Mouse (Mus musculus): Measurements from ENCODE around the gene Son. TPM values are rescaled to one million over a fixed set of nuclear protein-coding genes. Genes with fewer than 3 reads are reported as not detected.

Son gene
- total and polyA plus RNA-seq, 2 experiments = 59.5 to 106 TPM

DNA sequence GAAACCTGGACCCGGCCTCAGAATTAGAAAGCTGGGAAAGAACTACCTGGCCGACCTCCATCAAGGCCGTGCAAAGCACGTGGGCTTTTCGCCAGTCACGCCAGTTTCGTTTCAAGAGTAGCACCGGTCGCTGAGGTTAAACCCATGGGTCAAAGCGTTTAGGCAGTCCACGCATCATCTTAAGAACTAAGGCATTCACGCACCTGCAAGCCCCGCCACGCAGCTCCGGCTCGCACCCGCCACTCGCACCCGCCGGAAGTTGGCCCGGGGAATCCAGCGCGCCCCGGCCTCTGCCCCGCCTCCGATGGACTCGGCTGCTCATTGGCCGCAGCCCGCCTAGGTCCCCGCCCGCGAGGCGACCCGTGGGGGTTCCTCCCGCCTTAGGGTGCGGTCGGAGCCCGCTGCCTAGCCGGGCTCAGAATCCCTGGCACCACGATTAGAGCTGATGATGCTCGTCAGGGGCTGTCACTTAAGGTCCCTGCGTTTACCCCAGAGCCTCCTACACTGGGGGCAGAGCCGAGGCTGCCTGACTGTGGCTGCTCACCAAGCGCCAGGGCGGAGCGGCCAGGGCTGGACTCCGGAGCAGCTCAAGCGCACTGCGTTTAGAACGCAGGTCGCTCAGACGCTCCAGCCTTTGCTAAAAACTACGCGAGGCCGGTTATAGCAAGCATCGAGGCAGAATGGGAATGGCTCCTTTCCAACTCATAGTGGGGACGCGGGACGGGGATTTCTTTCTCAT, 456 bp upstream of the Son start, which contains the start of gene Gart:
TSS of gene Gart (minus strand) at position 272 of the 739 bp plus-strand sequence.
- under 1% methylated on average over 59 of the region's 59 CpGs for WGBS
- TF ChIP-seq CTCF (IDR thresholded peaks at IDR 0.05; ENCODE audit: low read depth, low read length) (no peak), POLR2A (IDR thresholded peaks at IDR 0.05; ENCODE audit: extremely low read depth, insufficient read depth, low read length) (peak; percentile 95)
- Histone ChIP-seq H3K27ac (replicated peaks; ENCODE audit: insufficient read depth, low read depth, low read length) (peak within 1 kb of the TSS; percentile 93), H3K79me2 (ENCODE audit: control insufficient read depth, insufficient read depth, low read length) (peaks cover 3% of the 10 kb centered on the region), H3K36me3 (ENCODE audit: control insufficient read depth, insufficient read depth, low read length) (peaks cover 6% of the 10 kb centered on the region), H3K27me3 (ENCODE audit: control insufficient read depth, insufficient read depth, low read length) (no peaks in the 10 kb centered on the region), H3K9ac (ENCODE audit: low read depth, low read length) (peak within 1 kb of the TSS; percentile 86), H3K4me3 (ENCODE audit: insufficient read depth, low read depth, low read length) (peak within 1 kb of the TSS; percentile 79), H3K4me1 (ENCODE audit: control insufficient read depth, insufficient read depth, low read length) (peaks cover 7% of the 10 kb centered on the region)
- DNase-seq (ENCODE audit: extremely low read depth, low read depth, low spot score) = peak; percentile 75

DNA sequence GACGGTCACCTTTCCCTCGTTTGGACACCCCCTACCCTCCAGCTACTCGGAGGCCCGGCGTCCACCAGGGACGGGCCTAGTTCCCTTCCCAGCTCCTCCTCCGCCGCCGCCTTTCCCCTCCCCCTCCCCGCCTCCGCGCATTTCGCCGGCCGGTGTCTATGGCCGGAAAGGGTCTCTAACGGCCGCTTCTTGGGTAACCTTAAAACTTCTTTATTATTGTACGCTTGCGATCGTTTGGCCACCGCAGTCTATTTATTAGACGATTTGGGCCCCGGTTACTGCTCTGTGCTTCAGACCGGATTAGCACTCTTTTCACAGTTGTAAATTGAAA, 879 bp downstream of the Son start:
- H3K27me3 ChIP-seq (ENCODE audit: control insufficient read depth, insufficient read depth, low read length) = no peaks in the 10 kb centered on the region
- WGBS = under 1% methylated on average over 25 of the region's 25 CpGs
- peak overlapping the region; percentile 86 for H3K9ac ChIP-seq (ENCODE audit: low read depth, low read length)

DNA sequence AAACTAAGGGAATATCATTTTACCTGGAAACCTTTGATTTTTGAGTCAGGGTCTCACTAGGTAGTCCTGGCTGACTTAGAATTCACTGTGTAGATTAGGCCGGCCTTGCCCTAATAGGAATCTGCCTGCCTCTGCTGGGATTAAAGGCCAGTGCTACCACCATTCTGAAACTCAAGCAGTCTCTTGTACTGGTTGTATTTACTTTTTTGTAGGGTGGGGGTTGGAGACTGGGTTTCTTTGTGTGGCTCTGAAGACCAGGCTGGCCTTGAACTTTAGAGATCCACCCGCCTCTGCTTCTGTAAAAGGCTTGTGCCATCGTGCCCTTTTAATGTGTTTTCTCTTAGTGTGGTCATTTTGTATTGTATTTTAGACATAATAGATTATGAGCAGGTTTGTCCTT, 1.9 kb downstream of the Son start:
- H3K27me3 ChIP-seq (ENCODE audit: control insufficient read depth, insufficient read depth, low read length) = no peaks in the 10 kb centered on the region
- H3K27ac ChIP-seq (replicated peaks; ENCODE audit: insufficient read depth, low read depth, low read length) = no peak overlapping the region
- H3K9ac ChIP-seq (ENCODE audit: low read depth, low read length) = peak overlapping the region; percentile 5; the same call in 1 of the 2 replicates
- peaks cover 14% of the 10 kb centered on the region for H3K4me1 ChIP-seq (ENCODE audit: control insufficient read depth, insufficient read depth, low read length)
- no peak overlapping the region for H3K4me3 ChIP-seq (ENCODE audit: insufficient read depth, low read depth, low read length)
- WGBS = 5% methylated on average over 3 of the region's 3 CpGs
- TF ChIP-seq POLR2A (IDR thresholded peaks at IDR 0.05; ENCODE audit: extremely low read depth, insufficient read depth, low read length) (no peak), CTCF (IDR thresholded peaks at IDR 0.05; ENCODE audit: low read depth, low read length) (no peak)
- H3K79me2 ChIP-seq (ENCODE audit: control insufficient read depth, insufficient read depth, low read length) = peaks cover 14% of the 10 kb centered on the region
- peaks cover 18% of the 10 kb centered on the region for H3K36me3 ChIP-seq (ENCODE audit: control insufficient read depth, insufficient read depth, low read length)
- peak; percentile 65 for DNase-seq (ENCODE audit: extremely low read depth, low read depth, low spot score)

More for the DNA sequence above, 879 bp downstream of the Son start:
- peaks cover 11% of the 10 kb centered on the region for H3K79me2 ChIP-seq (ENCODE audit: control insufficient read depth, insufficient read depth, low read length)
- DNase-seq (ENCODE audit: extremely low read depth, low read depth, low spot score) = peak; percentile 54
- peaks cover 14% of the 10 kb centered on the region for H3K4me1 ChIP-seq (ENCODE audit: control insufficient read depth, insufficient read depth, low read length)
- H3K4me3 ChIP-seq (ENCODE audit: insufficient read depth, low read depth, low read length) = peak overlapping the region; percentile 79
- peak overlapping the region; percentile 92 for H3K27ac ChIP-seq (replicated peaks; ENCODE audit: insufficient read depth, low read depth, low read length)
- peaks cover 10% of the 10 kb centered on the region for H3K36me3 ChIP-seq (ENCODE audit: control insufficient read depth, insufficient read depth, low read length)
- no peak for TF ChIP-seq CTCF (IDR thresholded peaks at IDR 0.05; ENCODE audit: low read depth, low read length)
- no peak for TF ChIP-seq POLR2A (IDR thresholded peaks at IDR 0.05; ENCODE audit: extremely low read depth, insufficient read depth, low read length)

DNA sequence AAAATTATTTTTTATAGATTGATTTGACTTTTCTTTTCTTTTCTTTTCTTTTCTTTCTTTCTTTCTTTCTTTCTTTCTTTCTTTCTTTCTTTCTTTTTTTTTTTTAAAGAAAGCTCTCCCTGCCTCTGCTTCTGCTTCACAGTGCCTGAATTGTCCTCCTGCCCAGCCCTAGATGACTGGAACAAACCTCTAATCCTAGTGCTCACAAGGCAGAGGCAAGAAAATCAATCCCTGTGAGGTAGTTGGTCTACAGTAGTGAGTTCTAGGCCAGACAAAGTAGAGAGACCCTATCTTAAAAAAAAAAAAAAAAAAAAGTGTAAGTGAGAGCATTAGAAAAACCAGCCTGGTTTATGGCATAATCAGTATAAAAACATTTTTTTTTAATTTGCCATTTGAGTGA, 2.5 kb downstream of the Son start:
- peaks cover 14% of the 10 kb centered on the region for H3K79me2 ChIP-seq (ENCODE audit: control insufficient read depth, insufficient read depth, low read length)
- H3K27ac ChIP-seq (replicated peaks; ENCODE audit: insufficient read depth, low read depth, low read length) = no peak overlapping the region
- H3K9ac ChIP-seq (ENCODE audit: low read depth, low read length) = no peak overlapping the region
- H3K36me3 ChIP-seq (ENCODE audit: control insufficient read depth, insufficient read depth, low read length) = peaks cover 22% of the 10 kb centered on the region
- no peak for TF ChIP-seq POLR2A (IDR thresholded peaks at IDR 0.05; ENCODE audit: extremely low read depth, insufficient read depth, low read length)
- no peak for DNase-seq (ENCODE audit: extremely low read depth, low read depth, low spot score)
- H3K4me3 ChIP-seq (ENCODE audit: insufficient read depth, low read depth, low read length) = no peak overlapping the region
- no peaks in the 10 kb centered on the region for H3K27me3 ChIP-seq (ENCODE audit: control insufficient read depth, insufficient read depth, low read length)
- peaks cover 13% of the 10 kb centered on the region for H3K4me1 ChIP-seq (ENCODE audit: control insufficient read depth, insufficient read depth, low read length)

DNA sequence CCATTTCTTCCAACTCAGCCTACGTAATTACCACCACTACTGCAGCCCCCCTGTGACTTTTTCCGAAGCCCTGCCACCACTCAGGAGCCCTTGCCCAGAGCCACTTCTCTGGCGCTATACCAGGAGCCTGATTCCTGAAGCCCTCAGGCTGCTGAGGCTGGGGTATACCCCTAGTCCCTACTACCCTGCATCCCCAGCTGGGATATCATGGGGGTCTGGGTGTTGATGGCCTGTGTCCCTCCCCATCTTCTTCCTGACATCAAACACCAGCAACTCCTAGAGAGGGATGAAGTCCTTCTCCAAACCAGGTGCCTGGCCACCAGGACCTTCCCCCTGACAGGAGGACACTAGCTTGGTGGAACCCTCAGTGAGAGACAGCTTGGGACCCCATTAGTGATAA, 4.9 kb downstream of the Son start:
- Histone ChIP-seq H3K4me3 (ENCODE audit: insufficient read depth, low read depth, low read length) (no peak overlapping the region), H3K36me3 (ENCODE audit: control insufficient read depth, insufficient read depth, low read length) (peaks cover 42% of the 10 kb centered on the region), H3K27ac (replicated peaks; ENCODE audit: insufficient read depth, low read depth, low read length) (no peak overlapping the region), H3K4me1 (ENCODE audit: control insufficient read depth, insufficient read depth, low read length) (peaks cover 11% of the 10 kb centered on the region), H3K9ac (ENCODE audit: low read depth, low read length) (no peak overlapping the region), H3K79me2 (ENCODE audit: control insufficient read depth, insufficient read depth, low read length) (peaks cover 38% of the 10 kb centered on the region), H3K27me3 (ENCODE audit: control insufficient read depth, insufficient read depth, low read length) (no peaks in the 10 kb centered on the region)
- TF ChIP-seq CTCF (IDR thresholded peaks at IDR 0.05; ENCODE audit: low read depth, low read length) (no peak), POLR2A (IDR thresholded peaks at IDR 0.05; ENCODE audit: extremely low read depth, insufficient read depth, low read length) (no peak)
- DNase-seq (ENCODE audit: extremely low read depth, low read depth, low spot score) = no peak
- WGBS = 93% methylated on average over 3 of the region's 3 CpGs

DNA sequence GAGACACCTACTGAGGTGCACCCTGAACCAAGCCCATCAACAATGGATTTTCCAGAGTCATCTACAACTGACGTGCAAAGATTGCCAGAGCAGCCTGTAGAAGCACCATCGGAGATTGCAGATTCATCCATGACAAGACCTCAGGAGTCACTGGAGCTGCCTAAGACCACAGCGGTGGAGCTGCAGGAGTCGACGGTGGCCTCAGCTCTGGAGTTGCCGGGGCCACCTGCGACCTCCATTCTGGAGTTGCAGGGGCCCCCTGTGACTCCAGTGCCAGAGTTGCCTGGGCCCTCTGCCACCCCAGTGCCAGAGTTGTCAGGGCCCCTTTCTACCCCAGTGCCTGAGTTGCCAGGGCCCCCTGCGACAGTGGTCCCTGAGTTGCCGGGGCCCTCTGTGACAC, 8.0 kb downstream of the Son start:
- no peak overlapping the region for H3K4me3 ChIP-seq (ENCODE audit: insufficient read depth, low read depth, low read length)
- no peak overlapping the region for H3K27ac ChIP-seq (replicated peaks; ENCODE audit: insufficient read depth, low read depth, low read length)
- DNase-seq (ENCODE audit: extremely low read depth, low read depth, low spot score) = no peak
- H3K36me3 ChIP-seq (ENCODE audit: control insufficient read depth, insufficient read depth, low read length) = peaks cover 69% of the 10 kb centered on the region
- H3K4me1 ChIP-seq (ENCODE audit: control insufficient read depth, insufficient read depth, low read length) = peaks cover 7% of the 10 kb centered on the region
- H3K27me3 ChIP-seq (ENCODE audit: control insufficient read depth, insufficient read depth, low read length) = no peaks in the 10 kb centered on the region
- H3K79me2 ChIP-seq (ENCODE audit: control insufficient read depth, insufficient read depth, low read length) = peaks cover 63% of the 10 kb centered on the region
- no peak for TF ChIP-seq POLR2A (IDR thresholded peaks at IDR 0.05; ENCODE audit: extremely low read depth, insufficient read depth, low read length)
- TF ChIP-seq CTCF (IDR thresholded peaks at IDR 0.05; ENCODE audit: low read depth, low read length) = no peak
- no peak overlapping the region for H3K9ac ChIP-seq (ENCODE audit: low read depth, low read length)
- WGBS = 98% methylated on average over 9 of the region's 9 CpGs

Data from liver, adult 2 months (tissue).